Comparison of ENCODE assay signal across 27 mouse cellular contexts in genomic region chr4:110161600-110161999, GRCm38 (mm10).
"Had no signal": no experiment of that assay in that cellular context is flagged by ENCODE, and none has a peak within 500 bp of the region (broad histone marks: within the 10 kb centered on the region; RNA-seq: fewer than 3 reads in every experiment).

No protein-coding gene starts in this region.

- H3K9ac ChIP-seq: hindbrain, embryonic 12.5 days; hindbrain, embryonic 14.5 days; intestine, embryonic 15.5 days; kidney, embryonic 15.5 days; limb, embryonic 12.5 days; liver, embryonic 13.5 days had no signal

- H3K4me2 ChIP-seq: hindbrain, embryonic 12.5 days; hindbrain, embryonic 14.5 days; intestine, embryonic 15.5 days; kidney, embryonic 15.5 days; limb, embryonic 12.5 days; liver, embryonic 11.5 days; liver, embryonic 13.5 days had no signal

- H3K4me3 ChIP-seq: gastrocnemius, adult 2 months; heart, embryonic 10.5 days; hindbrain, embryonic 10.5 days; hindbrain, embryonic 12.5 days; intestine, embryonic 15.5 days; kidney, embryonic 15.5 days; layer of hippocampus, adult 2 months; left cerebral cortex, adult 2 months; limb, embryonic 10.5 days; limb, embryonic 12.5 days; liver, embryonic 13.5 days had no signal

- DNase-seq: gastrocnemius, adult 2 months; gastrocnemius, postnatal 10 days; gastrocnemius, postnatal 25 days; heart, adult 18-20 months; heart, postnatal 14 days; heart, postnatal 36 days; kidney, adult 18-20 months; kidney, adult 8-10 months; kidney, postnatal 10 days; kidney, postnatal 25 days; kidney, postnatal 4 days; liver; liver, embryonic 13.5 days had no signal

- H3K27me3 ChIP-seq: hindbrain, embryonic 12.5 days; intestine, embryonic 15.5 days; kidney, embryonic 15.5 days; limb, embryonic 12.5 days; liver, embryonic 13.5 days had no signal

- H3K4me1 ChIP-seq: intestine, embryonic 15.5 days; kidney, embryonic 15.5 days; liver, embryonic 13.5 days had no signal

- H3K36me3 ChIP-seq: heart, embryonic 10.5 days; hindbrain, embryonic 10.5 days; hindbrain, embryonic 12.5 days; intestine, embryonic 15.5 days; kidney, embryonic 15.5 days; limb, embryonic 10.5 days; limb, embryonic 12.5 days; liver, embryonic 13.5 days had no signal

- ATAC-seq: hindbrain, embryonic 16.5 days; inflammation-experienced regulatory T-cells, adult 6 months; intestine, embryonic 15.5 days; intestine, postnatal 0 days had no signal

- H3K9me3 ChIP-seq: heart, embryonic 10.5 days; hindbrain, embryonic 10.5 days; hindbrain, embryonic 12.5 days; intestine, embryonic 15.5 days; kidney, embryonic 15.5 days; limb, embryonic 10.5 days; limb, embryonic 12.5 days; liver, embryonic 13.5 days had no signal

- H3K27ac ChIP-seq: gastrocnemius, adult 2 months; heart, embryonic 10.5 days; hindbrain, embryonic 10.5 days; hindbrain, embryonic 12.5 days; hindbrain, embryonic 14.5 days; intestine, embryonic 15.5 days; kidney, embryonic 15.5 days; layer of hippocampus, adult 2 months; left cerebral cortex, adult 2 months; limb, embryonic 10.5 days; limb, embryonic 12.5 days; liver, embryonic 13.5 days had no signal
